Mouse (Mus musculus): ENCODE results near the gene F7. TPM values are rescaled to one million over a fixed set of nuclear protein-coding genes. Genes with fewer than 3 reads are reported as not detected.

F7 gene
- polyA plus RNA-seq, 1 experiment from 2014 or later: 0.07 TPM

DNA sequence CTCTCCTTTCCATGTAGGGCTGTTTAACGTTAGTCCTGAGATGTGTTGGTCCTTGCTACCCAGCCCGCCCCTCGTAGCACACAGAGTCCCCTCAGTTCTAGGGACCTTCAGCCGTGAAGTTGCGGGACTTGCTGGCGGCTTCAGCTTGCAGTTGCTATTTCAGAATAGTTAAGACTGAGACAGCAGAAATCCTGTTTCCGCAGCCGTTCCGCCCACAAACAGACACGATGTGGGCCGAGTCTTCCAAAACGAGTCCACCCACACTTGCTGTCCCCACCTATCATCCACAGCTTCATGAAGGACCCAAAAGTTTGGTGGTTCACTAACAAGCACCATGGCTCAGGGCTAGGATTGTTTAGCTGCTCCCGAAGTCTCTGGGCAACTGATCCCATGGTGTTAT, 40.6 kb upstream of the F7 start:
- Histone ChIP-seq H3K36me3 (ENCODE audit: control insufficient read depth, insufficient read depth, low read length) (peaks cover 4% of the 10 kb centered on the region; the same call in 1 of the 2 replicates), H3K9me3 (ENCODE audit: control insufficient read depth, low read length) (no peaks in the 10 kb centered on the region), H3K4me2 (no peak overlapping the region), H3K4me1 (ENCODE audit: control insufficient read depth, insufficient read depth, low read length) (no peaks in the 10 kb centered on the region), H3K27ac (ENCODE audit: low read depth, low read length) (no peak overlapping the region), H3K4me3 (ENCODE audit: low read depth, low read length) (no peak overlapping the region), H3K27me3 (ENCODE audit: control insufficient read depth, insufficient read depth, low read length) (no peaks in the 10 kb centered on the region), H3K9ac (ENCODE audit: low read length) (no peak overlapping the region)
- WGBS: 93% methylated on average over 13 of the region's 13 CpGs
- ATAC-seq (ENCODE audit: low FRiP score): no peak
- DNase-seq (ENCODE audit: low spot score, missing footprints): no peak

DNA sequence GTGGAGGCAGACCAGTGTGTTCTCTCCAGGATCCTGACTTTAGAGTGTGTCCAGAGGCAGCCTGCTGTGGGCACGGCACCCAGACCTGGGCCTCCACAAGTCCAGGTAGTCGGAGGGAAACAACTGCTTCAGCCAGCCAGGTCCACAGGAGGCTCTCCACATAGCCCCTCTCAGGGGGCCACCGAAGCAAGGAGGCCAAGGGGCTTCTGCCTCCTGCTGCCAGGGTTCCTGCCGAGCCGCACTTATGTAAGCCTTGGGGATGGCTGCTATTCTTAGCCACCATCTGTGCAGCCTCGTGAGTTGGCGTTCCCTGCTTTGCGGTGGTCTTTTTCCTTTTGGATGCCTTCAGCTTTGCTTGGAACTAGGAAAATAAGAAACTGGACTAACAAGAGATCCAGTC, 38.3 kb upstream of the F7 start:
- H3K4me1 ChIP-seq (ENCODE audit: control insufficient read depth, insufficient read depth, low read length): no peaks in the 10 kb centered on the region
- 0 out of 2 replicates have a peak, but pooled peaks cover 4% of the 10 kb centered on the region for H3K36me3 ChIP-seq (ENCODE audit: control insufficient read depth, insufficient read depth, low read length)
- H3K27ac ChIP-seq (ENCODE audit: low read depth, low read length): no peak overlapping the region
- ATAC-seq (ENCODE audit: low FRiP score) (no peak), DNase-seq (ENCODE audit: low spot score, missing footprints) (no peak)
- no peak overlapping the region for H3K4me3 ChIP-seq (ENCODE audit: low read depth, low read length)
- H3K4me2 ChIP-seq: no peak overlapping the region
- no peaks in the 10 kb centered on the region for H3K9me3 ChIP-seq (ENCODE audit: control insufficient read depth, low read length)
- WGBS: 76% methylated on average over 8 of the region's 8 CpGs
- H3K27me3 ChIP-seq (ENCODE audit: control insufficient read depth, insufficient read depth, low read length): no peaks in the 10 kb centered on the region
- H3K9ac ChIP-seq (ENCODE audit: low read length): no peak overlapping the region

DNA sequence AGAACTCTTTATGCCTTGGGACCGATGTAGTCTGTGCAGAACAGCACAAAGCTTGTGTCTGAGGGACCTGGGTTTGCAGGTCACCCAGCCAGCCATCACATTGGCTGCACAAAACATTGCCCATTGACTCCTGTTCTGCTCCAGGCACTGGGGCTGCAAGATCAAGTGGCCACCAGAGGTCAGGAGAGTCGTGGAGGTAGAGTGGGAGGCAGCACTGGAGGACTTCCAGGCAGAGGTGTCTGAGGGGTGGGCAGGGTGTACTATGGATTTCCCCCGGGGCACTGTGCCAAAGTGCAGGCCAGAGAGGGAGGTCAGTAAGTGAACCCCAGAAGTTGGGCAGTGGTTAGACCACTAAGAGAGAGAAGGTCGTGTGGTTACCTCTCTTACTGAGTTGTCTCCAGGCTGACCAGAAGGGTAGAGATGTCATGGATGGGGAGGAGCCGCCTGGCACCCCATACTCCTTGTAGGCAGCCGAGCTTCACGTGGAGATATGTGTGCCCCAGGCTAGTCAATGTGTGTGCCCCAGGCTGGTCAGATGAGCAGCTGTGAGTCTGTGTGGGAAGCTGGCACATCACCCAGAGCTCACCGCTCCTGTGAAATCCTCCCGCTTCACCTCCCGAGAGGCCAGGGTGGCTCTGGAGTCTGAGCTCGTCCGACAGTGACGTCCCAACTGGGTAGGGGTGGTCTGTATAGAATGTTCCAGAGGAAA, 37.0 kb upstream of the F7 start:
- H3K4me2 ChIP-seq: no peak overlapping the region
- H3K4me3 ChIP-seq (ENCODE audit: low read depth, low read length): no peak overlapping the region
- H3K27me3 ChIP-seq (ENCODE audit: control insufficient read depth, insufficient read depth, low read length): no peaks in the 10 kb centered on the region
- 86% methylated on average over 13 of the region's 13 CpGs for whole genome bisulfite sequencing
- no peak overlapping the region for H3K9ac ChIP-seq (ENCODE audit: low read length)
- DNase-seq (ENCODE audit: low spot score, missing footprints): no peak
- H3K4me1 ChIP-seq (ENCODE audit: control insufficient read depth, insufficient read depth, low read length): no peaks in the 10 kb centered on the region
- no peak for ATAC-seq (ENCODE audit: low FRiP score)
- H3K36me3 ChIP-seq (ENCODE audit: control insufficient read depth, insufficient read depth, low read length): 0 out of 2 replicates have a peak, but pooled peaks cover 4% of the 10 kb centered on the region
- H3K27ac ChIP-seq (ENCODE audit: low read depth, low read length): no peak overlapping the region
- no peaks in the 10 kb centered on the region for H3K9me3 ChIP-seq (ENCODE audit: control insufficient read depth, low read length)

DNA sequence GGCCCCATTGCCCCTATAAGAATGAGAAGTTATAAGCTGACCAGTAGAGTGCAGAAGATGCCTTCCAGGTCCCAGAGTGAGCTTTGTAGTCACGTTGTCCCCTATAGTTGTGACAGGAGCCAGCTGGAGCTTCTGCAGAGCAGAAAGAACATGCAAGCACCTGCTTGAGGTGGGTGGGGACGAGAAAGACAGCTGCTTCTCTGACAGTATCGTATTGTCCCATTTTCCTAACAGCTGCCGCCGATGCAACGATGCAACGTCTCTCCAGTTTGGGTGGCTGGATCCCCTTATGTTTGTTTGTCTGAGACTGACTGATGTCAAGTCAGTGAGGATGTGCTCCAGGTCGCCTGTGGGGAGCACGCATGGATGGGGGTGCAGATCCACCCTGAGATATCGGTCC, 34.4 kb upstream of the F7 start:
- H3K4me2 ChIP-seq: no peak overlapping the region
- H3K4me1 ChIP-seq (ENCODE audit: control insufficient read depth, insufficient read depth, low read length): no peaks in the 10 kb centered on the region
- 87% methylated on average over 10 of the region's 10 CpGs for WGBS
- DNase-seq (ENCODE audit: low spot score, missing footprints): peak; percentile 39
- no peaks in the 10 kb centered on the region for H3K9me3 ChIP-seq (ENCODE audit: control insufficient read depth, low read length)
- H3K36me3 ChIP-seq (ENCODE audit: control insufficient read depth, insufficient read depth, low read length): no peaks in the 10 kb centered on the region
- no peak for ATAC-seq (ENCODE audit: low FRiP score)
- no peak overlapping the region for H3K27ac ChIP-seq (ENCODE audit: low read depth, low read length)
- H3K9ac ChIP-seq (ENCODE audit: low read length): no peak overlapping the region
- no peak overlapping the region for H3K4me3 ChIP-seq (ENCODE audit: low read depth, low read length)
- H3K27me3 ChIP-seq (ENCODE audit: control insufficient read depth, insufficient read depth, low read length): no peaks in the 10 kb centered on the region

DNA sequence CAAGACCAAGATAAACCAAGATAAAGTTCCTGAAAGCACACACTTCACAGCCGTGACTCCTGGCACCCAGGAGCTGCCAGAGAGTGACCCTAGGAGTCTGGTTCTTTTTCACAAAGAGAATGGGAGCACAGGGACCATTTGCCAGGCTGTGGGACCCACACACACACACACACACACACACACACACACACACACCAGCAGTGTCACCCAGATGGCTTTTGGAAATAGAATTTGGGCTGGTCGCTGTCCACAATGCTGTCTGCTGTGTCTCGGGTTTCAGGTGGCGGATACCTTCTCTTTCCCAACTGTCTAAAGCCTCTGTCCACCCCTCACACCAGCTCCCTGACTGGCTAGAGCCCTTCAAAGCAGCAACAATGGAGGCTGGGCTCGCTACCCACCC, 31.4 kb upstream of the F7 start:
- Histone ChIP-seq H3K9me3 (ENCODE audit: control insufficient read depth, low read length) (no peaks in the 10 kb centered on the region), H3K4me3 (ENCODE audit: low read depth, low read length) (no peak overlapping the region), H3K27me3 (ENCODE audit: control insufficient read depth, insufficient read depth, low read length) (no peaks in the 10 kb centered on the region), H3K27ac (ENCODE audit: low read depth, low read length) (no peak overlapping the region), H3K4me1 (ENCODE audit: control insufficient read depth, insufficient read depth, low read length) (no peaks in the 10 kb centered on the region), H3K4me2 (no peak overlapping the region), H3K36me3 (ENCODE audit: control insufficient read depth, insufficient read depth, low read length) (0 out of 2 replicates have a peak, but pooled peaks cover 4% of the 10 kb centered on the region), H3K9ac (ENCODE audit: low read length) (no peak overlapping the region)
- DNase-seq (ENCODE audit: low spot score, missing footprints) (no peak), ATAC-seq (ENCODE audit: low FRiP score) (no peak)
- 77% methylated on average over 5 of the region's 5 CpGs for WGBS

DNA sequence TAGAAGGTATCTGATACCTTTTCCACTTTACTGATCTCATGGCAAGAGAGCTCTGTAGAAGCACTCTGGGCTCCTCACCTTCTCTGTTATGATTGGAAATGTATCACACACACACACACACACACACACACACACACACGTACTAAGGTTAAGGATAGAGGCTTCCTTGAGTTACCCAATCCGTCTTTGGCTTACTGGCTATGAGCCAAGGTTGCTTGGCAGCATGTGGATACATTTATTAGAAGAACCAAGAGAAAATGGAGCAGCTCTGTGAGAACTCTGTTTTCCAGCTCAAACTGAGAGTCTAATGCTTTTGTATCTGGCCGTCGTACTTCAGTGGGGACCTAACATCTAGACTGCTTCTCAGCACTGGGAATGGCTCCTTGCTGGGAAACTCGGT, 30.4 kb upstream of the F7 start:
- ATAC-seq (ENCODE audit: low FRiP score) (no peak), DNase-seq (ENCODE audit: low spot score, missing footprints) (no peak)
- H3K4me3 ChIP-seq (ENCODE audit: low read depth, low read length): no peak overlapping the region
- 0 out of 2 replicates have a peak, but pooled peaks cover 4% of the 10 kb centered on the region for H3K36me3 ChIP-seq (ENCODE audit: control insufficient read depth, insufficient read depth, low read length)
- no peaks in the 10 kb centered on the region for H3K4me1 ChIP-seq (ENCODE audit: control insufficient read depth, insufficient read depth, low read length)
- H3K27ac ChIP-seq (ENCODE audit: low read depth, low read length): no peak overlapping the region
- H3K27me3 ChIP-seq (ENCODE audit: control insufficient read depth, insufficient read depth, low read length): no peaks in the 10 kb centered on the region
- H3K4me2 ChIP-seq: no peak overlapping the region
- H3K9me3 ChIP-seq (ENCODE audit: control insufficient read depth, low read length): no peaks in the 10 kb centered on the region
- H3K9ac ChIP-seq (ENCODE audit: low read length): no peak overlapping the region
- WGBS: 87% methylated on average over 5 of the region's 5 CpGs

DNA sequence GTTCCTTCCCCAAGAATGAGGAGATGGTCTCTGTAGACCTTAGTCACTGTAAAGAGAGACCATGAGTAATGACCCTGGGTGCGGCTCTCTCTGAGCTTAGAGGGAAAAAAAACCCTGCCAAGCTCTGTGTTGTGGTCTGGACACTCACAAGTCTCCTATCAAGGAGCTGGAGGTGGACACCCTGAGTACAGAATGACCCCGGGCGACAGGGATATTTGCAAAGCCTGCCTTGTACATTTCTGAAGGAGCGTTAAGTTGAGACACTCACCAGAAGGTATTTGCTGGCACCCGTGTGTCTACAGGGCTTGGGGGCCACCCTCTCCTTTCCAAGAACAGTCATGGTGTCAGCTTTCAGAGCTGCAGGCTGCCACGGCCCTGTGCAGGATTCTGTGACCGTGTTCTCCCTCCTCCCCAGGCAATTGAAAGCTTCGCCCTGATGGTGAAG, 29.0 kb upstream of the F7 start:
- Histone ChIP-seq H3K27me3 (ENCODE audit: control insufficient read depth, insufficient read depth, low read length) (no peaks in the 10 kb centered on the region), H3K36me3 (ENCODE audit: control insufficient read depth, insufficient read depth, low read length) (peaks cover 4% of the 10 kb centered on the region; the same call in 1 of the 2 replicates), H3K4me3 (ENCODE audit: low read depth, low read length) (no peak overlapping the region), H3K4me2 (no peak overlapping the region), H3K4me1 (ENCODE audit: control insufficient read depth, insufficient read depth, low read length) (no peaks in the 10 kb centered on the region), H3K9ac (ENCODE audit: low read length) (no peak overlapping the region), H3K27ac (ENCODE audit: low read depth, low read length) (no peak overlapping the region), H3K9me3 (ENCODE audit: control insufficient read depth, low read length) (no peaks in the 10 kb centered on the region)
- 78% methylated on average over 8 of the region's 8 CpGs for WGBS
- DNase-seq (ENCODE audit: low spot score, missing footprints) (no peak), ATAC-seq (ENCODE audit: low FRiP score) (no peak)

DNA sequence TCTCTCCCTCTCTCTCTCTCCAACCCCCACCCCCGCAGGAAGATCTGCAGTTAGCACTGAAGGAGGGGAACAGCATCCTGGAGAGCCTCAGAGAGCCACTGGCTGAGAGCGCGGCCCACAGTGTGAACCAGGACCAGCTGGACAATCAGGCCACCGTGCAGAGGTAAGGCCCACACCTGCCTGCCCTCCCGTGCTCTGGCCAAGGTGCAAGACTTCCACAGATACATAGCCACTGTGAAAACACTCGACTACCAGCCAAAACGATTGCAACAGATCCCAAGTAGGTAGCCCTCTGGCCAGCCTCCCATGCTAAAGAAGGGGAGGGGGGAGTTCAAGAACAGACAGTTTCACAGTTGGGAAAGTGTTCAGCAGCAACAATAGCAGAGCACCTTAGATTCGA, 27.5 kb upstream of the F7 start:
- Histone ChIP-seq H3K4me3 (ENCODE audit: low read depth, low read length) (no peak overlapping the region), H3K4me2 (no peak overlapping the region), H3K27ac (ENCODE audit: low read depth, low read length) (no peak overlapping the region), H3K27me3 (ENCODE audit: control insufficient read depth, insufficient read depth, low read length) (no peaks in the 10 kb centered on the region), H3K9ac (ENCODE audit: low read length) (no peak overlapping the region), H3K4me1 (ENCODE audit: control insufficient read depth, insufficient read depth, low read length) (no peaks in the 10 kb centered on the region), H3K9me3 (ENCODE audit: control insufficient read depth, low read length) (no peaks in the 10 kb centered on the region), H3K36me3 (ENCODE audit: control insufficient read depth, insufficient read depth, low read length) (peaks cover 4% of the 10 kb centered on the region; the same call in 1 of the 2 replicates)
- WGBS: 93% methylated on average over 8 of the region's 8 CpGs
- ATAC-seq (ENCODE audit: low FRiP score) (no peak), DNase-seq (ENCODE audit: low spot score, missing footprints) (no peak)

DNA sequence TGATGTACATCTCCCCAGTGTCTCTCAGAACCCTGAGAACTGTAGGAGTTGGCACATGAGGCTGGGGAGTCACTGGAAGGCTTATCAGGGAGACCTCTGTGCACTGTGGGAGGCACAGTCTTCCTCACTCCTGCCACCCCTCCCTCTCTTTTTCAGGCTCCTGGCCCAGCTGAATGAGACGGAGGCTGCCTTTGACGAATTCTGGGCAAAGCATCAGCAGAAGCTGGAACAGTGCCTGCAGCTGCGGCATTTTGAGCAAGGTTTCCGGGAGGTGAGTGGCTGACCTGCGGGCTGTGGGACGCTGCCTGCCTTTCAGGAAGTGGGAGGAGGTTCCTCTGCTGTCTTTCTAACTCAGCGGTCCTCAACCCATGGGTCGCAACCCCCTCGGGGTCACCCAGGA, 26.0 kb upstream of the F7 start:
- no peaks in the 10 kb centered on the region for H3K9me3 ChIP-seq (ENCODE audit: control insufficient read depth, low read length)
- no peak overlapping the region for H3K4me3 ChIP-seq (ENCODE audit: low read depth, low read length)
- H3K27me3 ChIP-seq (ENCODE audit: control insufficient read depth, insufficient read depth, low read length): no peaks in the 10 kb centered on the region
- peaks cover 12% of the 10 kb centered on the region; the same call in 1 of the 2 replicates for H3K36me3 ChIP-seq (ENCODE audit: control insufficient read depth, insufficient read depth, low read length)
- no peak overlapping the region for H3K27ac ChIP-seq (ENCODE audit: low read depth, low read length)
- H3K9ac ChIP-seq (ENCODE audit: low read length): no peak overlapping the region
- no peak for ATAC-seq (ENCODE audit: low FRiP score)
- H3K4me1 ChIP-seq (ENCODE audit: control insufficient read depth, insufficient read depth, low read length): no peaks in the 10 kb centered on the region
- WGBS: 84% methylated on average over 9 of the region's 9 CpGs
- no peak for DNase-seq (ENCODE audit: low spot score, missing footprints)
- no peak overlapping the region for H3K4me2 ChIP-seq

Measured in midbrain, embryonic 11.5 days (tissue).